Comparison of ENCODE assay signal across 23 mouse cellular contexts in the genomic region with DNA sequence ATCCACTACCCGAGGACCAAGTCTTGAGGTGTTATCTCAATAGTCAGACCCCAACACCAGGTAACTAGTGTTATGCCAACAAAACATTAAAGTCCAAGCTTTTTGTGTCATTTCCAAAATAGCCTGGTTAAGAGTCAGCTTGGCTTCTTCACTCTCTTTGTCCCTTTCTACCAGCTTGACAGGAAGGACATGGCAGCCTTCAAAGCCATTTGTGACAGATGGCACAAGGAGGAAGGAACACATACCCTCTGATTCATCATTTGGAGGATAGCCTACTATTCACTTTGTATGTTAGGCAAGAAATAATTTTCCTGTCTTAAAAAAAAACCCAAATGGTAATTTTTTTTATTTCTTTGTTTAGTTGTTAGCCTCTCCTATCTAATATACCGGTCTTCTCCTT. TPM values are rescaled to one million over a fixed set of nuclear protein-coding genes. Genes with fewer than 3 reads are reported as not detected.
A peak's percentile ranks its signal among the peaks of the same experiment; 100 is the strongest.
DNase-seq lines count a peak whose midpoint lies in the region; ATAC-seq and TF ChIP-seq lines count a peak whose summit lies in the region.
"Had no signal": no experiment of that assay in that cellular context is flagged by ENCODE, and none has a peak within 500 bp of the region (broad histone marks: within the 10 kb centered on the region; RNA-seq: fewer than 3 reads in every experiment).

No protein-coding gene starts in this region.

- peak; percentile 65 for DNase-seq in cerebellum, adult 11-12 months
- DNase-seq in cerebellum, postnatal 10 days: peak; percentile 7 to 14
- DNase-seq in spleen, adult 18-20 months: no peak
- DNase-seq in ovary, postnatal 14 days (ENCODE audit: low spot score): no peak
- no peak for DNase-seq in urinary bladder, adult 2 months (ENCODE audit: low spot score)
- DNase-seq: adrenal gland, postnatal 25 days; gastrocnemius, postnatal 36 days; heart, postnatal 36 days; kidney, adult 2 months; lung, adult 18-20 months; lung, postnatal 10 days; retina, postnatal 1 day; right cerebral cortex, postnatal 25 days had no signal

- no peak for TF ChIP-seq POLR2A in bone marrow macrophage, adult 2 months (IDR thresholded peaks at IDR 0.05; ENCODE audit: borderline replicate concordance, low read depth, low read length)

- H3K4me3 ChIP-seq in bone marrow macrophage, adult 2 months (ENCODE audit: insufficient read depth, low read length): no peak overlapping the region
- H3K4me3 ChIP-seq: embryonic facial prominence, embryonic 10.5 days; forebrain, embryonic 10.5 days; hindbrain, embryonic 15.5 days; limb, embryonic 13.5 days; liver, embryonic 12.5 days; midbrain, embryonic 15.5 days; neural tube, embryonic 12.5 days had no signal

- no peak for TF ChIP-seq CTCF in bone marrow macrophage, adult 2 months (IDR thresholded peaks at IDR 0.05; ENCODE audit: low read depth, low read length)

- peak overlapping the region; percentile 24 for H3K27ac ChIP-seq in bone marrow macrophage, adult 2 months (ENCODE audit: insufficient read depth, low read depth, low read length)
- H3K27ac ChIP-seq: embryonic facial prominence, embryonic 10.5 days; forebrain, embryonic 10.5 days; hindbrain, embryonic 15.5 days; kidney, postnatal 0 days; limb, embryonic 13.5 days; liver, embryonic 12.5 days; midbrain, embryonic 15.5 days; neural tube, embryonic 12.5 days had no signal

- peak; percentile 64 for ATAC-seq in megakaryocyte progenitor cell, adult 5-6 weeks (replicated peaks; ENCODE audit: poor library complexity)
- ATAC-seq: liver, embryonic 12.5 days; midbrain, embryonic 15.5 days had no signal

- H3K4me1 ChIP-seq in bone marrow macrophage, adult 2 months (ENCODE audit: control insufficient read depth, insufficient read depth, low read length): peaks cover 13% of the 10 kb centered on the region
- H3K4me1 ChIP-seq: embryonic facial prominence, embryonic 10.5 days; forebrain, embryonic 10.5 days; hindbrain, embryonic 15.5 days; liver, embryonic 12.5 days; midbrain, embryonic 15.5 days; neural tube, embryonic 12.5 days had no signal

RNA-seq across cellular contexts. Expression of a gene that starts 22.7 kb away (rescaled TPM):
- polyA plus RNA-seq in bone marrow macrophage, adult 2 months (2012; ENCODE audit: insufficient read depth, insufficient read length, missing spikeins): 95.8 and 119 TPM in 2 replicates
- 142 and 174 TPM in 2 replicates for total RNA-seq in megakaryocyte progenitor cell, adult 5-6 weeks (2015)
- 274 and 330 TPM in 2 replicates for total RNA-seq in megakaryocyte progenitor cell, adult 5-6 weeks (2017)
- polyA plus RNA-seq in urinary bladder, adult 2 months (2012; rRNA removed): 61.6 and 75.0 TPM in 2 replicates

Comparison
In these comparisons a context has a peak if more than half of its experiments do, and no peak if none do; other contexts are left out.
1. DNase-seq: peak in cerebellum, adult 11-12 months (single experiment) and cerebellum, postnatal 10 days (2 of 2); none in spleen, adult 18-20 months (0 of 2), ovary, postnatal 14 days (single experiment) and urinary bladder, adult 2 months (single experiment).